Mouse (Mus musculus): ENCODE data around the gene Bri3bp.
"Not testable (repeated sequence)": the region's sequence is repeated elsewhere in the genome, so short reads cannot be mapped to it uniquely, and the experiment has no call there.

The Bri3bp gene

GRCm38 (mm10) chr5:125407020-125407830, 34.1 kb upstream of the Bri3bp start:
- Histone ChIP-seq H3K27me3 (ENCODE audit: insufficient read depth, low read length) (no peaks in the 10 kb centered on the region), H3K4me1 (replicated peaks; ENCODE audit: low read depth, low read length) (peaks cover 74% of the 10 kb centered on the region), H3K4me3 (replicated peaks; ENCODE audit: low read length) (peak overlapping the region; percentile 86), H3K36me3 (ENCODE audit: insufficient read depth, low read length) (no peaks in the 10 kb centered on the region), H3K9me3 (ENCODE audit: low read length) (no peaks in the 10 kb centered on the region)
- TF ChIP-seq NANOG (IDR thresholded peaks at IDR 0.05; ENCODE audit: borderline replicate concordance, low read length), result no peak
- TF ChIP-seq CTCF (conservative IDR thresholded peaks at IDR 0.05; ENCODE audit: low read length), result no peak
- no peak for TF ChIP-seq POU5F1 (IDR thresholded peaks at IDR 0.05; ENCODE audit: borderline replicate concordance, low read length)

- Histone ChIP-seq H3K4me3 (replicated peaks; ENCODE audit: low read length) (peak overlapping the region; percentile 77), H3K36me3 (ENCODE audit: insufficient read depth, low read length) (peaks cover 5% of the 10 kb centered on the region)
- no peak for TF ChIP-seq CTCF (conservative IDR thresholded peaks at IDR 0.05; ENCODE audit: low read length)
- no peak for TF ChIP-seq NANOG (IDR thresholded peaks at IDR 0.05; ENCODE audit: borderline replicate concordance, low read length)
- no peak for TF ChIP-seq POU5F1 (IDR thresholded peaks at IDR 0.05; ENCODE audit: borderline replicate concordance, low read length)
These were observed 33.3 kb upstream of the Bri3bp start for GRCm38 (mm10) chr5:125407910-125408575.

GRCm38 (mm10) chr5:125408842-125409241, 32.5 kb upstream of the Bri3bp start:
- H3K4me3 ChIP-seq (replicated peaks; ENCODE audit: low read length), result peak overlapping the region; percentile 77
- H3K9me3 ChIP-seq (ENCODE audit: low read length), result no peaks in the 10 kb centered on the region
- H3K36me3 ChIP-seq (ENCODE audit: insufficient read depth, low read length), result peaks cover 13% of the 10 kb centered on the region
- no peaks in the 10 kb centered on the region for H3K27me3 ChIP-seq (ENCODE audit: insufficient read depth, low read length)
- no peak for TF ChIP-seq CTCF (conservative IDR thresholded peaks at IDR 0.05; ENCODE audit: low read length)
- TF ChIP-seq POU5F1 (IDR thresholded peaks at IDR 0.05; ENCODE audit: borderline replicate concordance, low read length), result no peak
- no peak for TF ChIP-seq NANOG (IDR thresholded peaks at IDR 0.05; ENCODE audit: borderline replicate concordance, low read length)
- peaks cover 58% of the 10 kb centered on the region for H3K4me1 ChIP-seq (replicated peaks; ENCODE audit: low read depth, low read length)

More at GRCm38 (mm10) chr5:125407910-125408575, 33.3 kb upstream of the Bri3bp start:
- Histone ChIP-seq H3K9me3 (ENCODE audit: low read length) (no peaks in the 10 kb centered on the region), H3K27me3 (ENCODE audit: insufficient read depth, low read length) (no peaks in the 10 kb centered on the region), H3K4me1 (replicated peaks; ENCODE audit: low read depth, low read length) (peaks cover 66% of the 10 kb centered on the region)

- peaks cover 19% of the 10 kb centered on the region for H3K36me3 ChIP-seq (ENCODE audit: insufficient read depth, low read length)
- peak overlapping the region; percentile 77 for H3K4me3 ChIP-seq (replicated peaks; ENCODE audit: low read length)
- H3K4me1 ChIP-seq (replicated peaks; ENCODE audit: low read depth, low read length), result peaks cover 54% of the 10 kb centered on the region
- H3K9me3 ChIP-seq (ENCODE audit: low read length), result no peaks in the 10 kb centered on the region
- TF ChIP-seq POU5F1 (IDR thresholded peaks at IDR 0.05; ENCODE audit: borderline replicate concordance, low read length), result no peak
- no peak for TF ChIP-seq NANOG (IDR thresholded peaks at IDR 0.05; ENCODE audit: borderline replicate concordance, low read length)
- no peak for TF ChIP-seq CTCF (conservative IDR thresholded peaks at IDR 0.05; ENCODE audit: low read length)
- H3K27me3 ChIP-seq (ENCODE audit: insufficient read depth, low read length), result no peaks in the 10 kb centered on the region
These were observed 31.8 kb upstream of the Bri3bp start for GRCm38 (mm10) chr5:125409348-125410090.

GRCm38 (mm10) chr5:125411972-125412530, 29.3 kb upstream of the Bri3bp start:
- H3K27me3 ChIP-seq (ENCODE audit: insufficient read depth, low read length), result no peaks in the 10 kb centered on the region
- peaks cover 39% of the 10 kb centered on the region for H3K4me1 ChIP-seq (replicated peaks; ENCODE audit: low read depth, low read length)
- H3K4me3 ChIP-seq (replicated peaks; ENCODE audit: low read length), result no peak overlapping the region
- peak; percentile 79 for TF ChIP-seq CTCF (conservative IDR thresholded peaks at IDR 0.05; ENCODE audit: low read length)
- no peak for TF ChIP-seq POU5F1 (IDR thresholded peaks at IDR 0.05; ENCODE audit: borderline replicate concordance, low read length)
- no peaks in the 10 kb centered on the region for H3K9me3 ChIP-seq (ENCODE audit: low read length)
- H3K36me3 ChIP-seq (ENCODE audit: insufficient read depth, low read length), result peaks cover 45% of the 10 kb centered on the region

- H3K27me3 ChIP-seq (ENCODE audit: insufficient read depth, low read length); H3K4me3 ChIP-seq (replicated peaks; ENCODE audit: low read length); H3K9me3 ChIP-seq (ENCODE audit: low read length): not testable (repeated sequence)
- peaks cover 49% of the 10 kb centered on the region for H3K36me3 ChIP-seq (ENCODE audit: insufficient read depth, low read length)
- H3K4me1 ChIP-seq (replicated peaks; ENCODE audit: low read depth, low read length), result peaks cover 34% of the 10 kb centered on the region
These were observed 28.8 kb upstream of the Bri3bp start for GRCm38 (mm10) chr5:125412536-125412935.

GRCm38 (mm10) chr5:125413763-125414162, 27.6 kb upstream of the Bri3bp start:
- Histone ChIP-seq H3K27me3 (ENCODE audit: insufficient read depth, low read length) (no peaks in the 10 kb centered on the region), H3K4me3 (replicated peaks; ENCODE audit: low read length) (no peak overlapping the region), H3K9me3 (ENCODE audit: low read length) (no peaks in the 10 kb centered on the region), H3K4me1 (replicated peaks; ENCODE audit: low read depth, low read length) (peaks cover 27% of the 10 kb centered on the region), H3K36me3 (ENCODE audit: insufficient read depth, low read length) (peaks cover 62% of the 10 kb centered on the region)
- TF ChIP-seq POU5F1 (IDR thresholded peaks at IDR 0.05; ENCODE audit: borderline replicate concordance, low read length) (no peak), NANOG (IDR thresholded peaks at IDR 0.05; ENCODE audit: borderline replicate concordance, low read length) (no peak)

- Histone ChIP-seq H3K36me3 (ENCODE audit: insufficient read depth, low read length) (peaks cover 86% of the 10 kb centered on the region), H3K4me3 (replicated peaks; ENCODE audit: low read length) (no peak overlapping the region), H3K27me3 (ENCODE audit: insufficient read depth, low read length) (no peaks in the 10 kb centered on the region), H3K4me1 (replicated peaks; ENCODE audit: low read depth, low read length) (peaks cover 36% of the 10 kb centered on the region), H3K9me3 (ENCODE audit: low read length) (no peaks in the 10 kb centered on the region)
- TF ChIP-seq POU5F1 (IDR thresholded peaks at IDR 0.05; ENCODE audit: borderline replicate concordance, low read length) (no peak), NANOG (IDR thresholded peaks at IDR 0.05; ENCODE audit: borderline replicate concordance, low read length) (no peak), CTCF (conservative IDR thresholded peaks at IDR 0.05; ENCODE audit: low read length) (no peak)
These were observed 25.2 kb upstream of the Bri3bp start for GRCm38 (mm10) chr5:125416183-125416582.
